Mouse (Mus musculus) midbrain, embryonic 11.5 days (tissue): ENCODE data around the gene Rce1. TPM values are rescaled to one million over a fixed set of nuclear protein-coding genes. Genes with fewer than 3 reads are reported as not detected.
A peak's percentile ranks its signal among the peaks of the same experiment; 100 is the strongest.

Experiments used
- ATAC-seq: fragments of 200-750 bp; cut with Nextera tagmentation; 2 replicates; pipeline ENCODE4 v1.8.0; 2017; ENCODE audit warnings: moderate TSS enrichment, moderate library complexity; ENCODE audit not compliant: low FRiP score
- DNase-seq: peaks from one replicate; pipeline ENCODE4 v3.0.0; 2015; ENCODE audit warnings: low spot score; ENCODE audit errors: missing footprints
- H3K27ac ChIP-seq: fragments of 300-500 bp; sonication (generic); 2 replicates; pipeline ENCODE4 v1.5.1; 2014; ENCODE audit warnings: low read depth, low read length
- H3K27me3 ChIP-seq: fragments of 300-500 bp; sonication (generic); 2 replicates; pipeline ENCODE4 v1.6.1; 2014; ENCODE audit warnings: mild to moderate bottlenecking, low read length, moderate library complexity, mixed read lengths; ENCODE audit not compliant: control insufficient read depth, insufficient read depth
- H3K36me3 ChIP-seq: fragments of 300-500 bp; sonication (generic); 2 replicates; pipeline ENCODE4 v1.6.1; 2014; ENCODE audit warnings: mild to moderate bottlenecking, low read length, moderate library complexity, mixed read lengths; ENCODE audit not compliant: control insufficient read depth, insufficient read depth
- H3K4me1 ChIP-seq: fragments of 300-500 bp; sonication (generic); 2 replicates; pipeline ENCODE4 v1.6.1; 2014; ENCODE audit warnings: low read length; ENCODE audit not compliant: control insufficient read depth, insufficient read depth
- H3K4me2 ChIP-seq: fragments of 300-500 bp; sonication (generic); 2 replicates; pipeline ENCODE4 v1.6.1; 2014; ENCODE audit warnings: mild to moderate bottlenecking, moderate library complexity
- H3K4me3 ChIP-seq: fragments of 300-500 bp; sonication (generic); 2 replicates; pipeline ENCODE4 v1.5.1; 2014; ENCODE audit warnings: low read depth, low read length
- H3K9ac ChIP-seq: fragments of 300-500 bp; sonication (generic); 2 replicates; pipeline ENCODE4 v1.6.1; 2014; ENCODE audit warnings: low read length
- H3K9me3 ChIP-seq: fragments of 300-500 bp; sonication (generic); 2 replicates; pipeline ENCODE4 v1.6.1; 2016; ENCODE audit warnings: low read length; ENCODE audit not compliant: control insufficient read depth
- WGBS: fragments of 180-500 bp; shearing (Covaris S2); extraction: QIAGEN DNeasy Blood & Tissue Kit; methylation state at CpG from one replicate; pipeline ENCODE4 v1.1.7; 2014; 5-methylcytosine and 5-hydroxymethylcytosine counted together
- microRNA-seq: library from miRNA; unstranded; fragments of <30 nt; microRNA quantifications from one replicate; pipeline ENCODE4, GENCODE M21; 2017
- polyA plus RNA-seq: library from polyadenylated mRNA; unstranded; fragments of >200 nt; fragmentation: Nextera tagmentation; extraction: Ambion mirVana; gene quantifications from 2 replicates; pipeline ENCODE4 v1.2.1, GENCODE M21; 2014

Rce1 gene
- polyA plus RNA-seq, 1 experiment from 2014 or later, result 68.7 TPM

DNA sequence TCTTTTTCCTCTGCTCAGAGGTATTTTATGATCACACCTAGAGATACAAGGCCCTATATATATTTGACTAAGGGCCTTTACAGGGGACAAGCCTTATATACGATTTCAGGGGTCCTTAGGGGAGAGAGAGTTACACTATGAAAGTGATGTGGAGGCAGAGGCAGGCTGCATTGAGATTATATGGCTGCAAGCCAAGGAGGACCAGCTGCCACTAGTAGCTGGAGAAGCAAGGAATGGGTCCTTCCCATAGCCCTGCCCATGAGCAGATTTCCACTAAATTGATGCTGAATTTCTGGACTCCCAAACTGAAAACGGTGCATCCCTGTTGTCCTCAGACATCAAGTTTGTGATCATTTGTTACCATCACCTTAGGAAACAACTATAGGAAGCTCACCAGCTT lies 41.6 kb downstream of the Rce1 start:
- no peaks in the 10 kb centered on the region for H3K4me1 ChIP-seq
- no peaks in the 10 kb centered on the region for H3K9me3 ChIP-seq
- no peak overlapping the region for H3K4me3 ChIP-seq
- H3K27me3 ChIP-seq, result no peaks in the 10 kb centered on the region
- no peak overlapping the region for H3K27ac ChIP-seq
- 90% methylated on average over 2 of the region's 2 CpGs for WGBS
- ATAC-seq (no peak), DNase-seq (no peak)
- H3K36me3 ChIP-seq, result no peaks in the 10 kb centered on the region
- H3K4me2 ChIP-seq, result no peak overlapping the region
- no peak overlapping the region for H3K9ac ChIP-seq

DNA sequence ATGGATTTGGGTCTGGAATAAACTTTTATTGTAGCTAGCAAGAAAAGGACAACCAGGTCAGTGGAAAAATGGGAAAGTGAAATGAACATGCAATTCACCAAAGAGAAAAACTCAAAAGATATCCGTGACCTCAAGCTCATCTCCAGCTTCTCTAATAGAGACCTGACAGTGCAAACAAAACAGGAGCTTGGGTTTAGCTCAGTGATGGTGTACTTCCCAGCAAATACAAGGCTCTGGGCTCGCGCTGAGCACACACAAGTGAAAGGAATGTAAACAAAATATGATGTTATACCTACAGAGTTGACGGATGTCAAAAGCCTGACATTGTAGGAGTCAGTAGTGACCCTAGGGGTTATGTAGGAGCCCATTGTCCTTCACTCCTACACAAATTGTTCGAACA lies 46.1 kb downstream of the Rce1 start:
- no peaks in the 10 kb centered on the region for H3K27me3 ChIP-seq
- H3K4me2 ChIP-seq, result no peak overlapping the region
- H3K9ac ChIP-seq, result no peak overlapping the region
- ATAC-seq (no peak), DNase-seq (peak; percentile 56)
- H3K36me3 ChIP-seq, result no peaks in the 10 kb centered on the region
- no peaks in the 10 kb centered on the region for H3K9me3 ChIP-seq
- H3K4me1 ChIP-seq, result no peaks in the 10 kb centered on the region
- 81% methylated on average over 5 of the region's 5 CpGs for WGBS
- H3K4me3 ChIP-seq, result no peak overlapping the region
- H3K27ac ChIP-seq, result no peak overlapping the region

DNA sequence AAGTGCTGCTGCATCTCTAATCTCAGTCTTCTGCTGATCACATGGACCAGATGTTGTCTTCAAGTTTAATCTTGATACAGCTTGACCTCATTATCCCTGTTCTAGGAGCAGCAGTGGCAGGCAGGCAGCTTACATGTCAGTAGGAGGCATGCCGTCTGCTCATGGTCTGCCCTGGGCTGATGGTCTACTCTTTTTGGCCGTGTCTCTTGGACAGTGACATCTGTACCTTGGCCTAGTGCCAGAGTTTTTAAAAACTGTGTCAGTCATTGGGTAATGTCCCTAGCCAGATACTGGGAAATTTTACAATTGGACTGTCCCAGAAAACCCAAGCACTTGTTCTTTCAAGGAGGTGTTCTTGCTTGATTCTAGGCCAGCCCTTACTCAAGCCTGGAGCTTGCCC lies 46.6 kb downstream of the Rce1 start:
- 81% methylated on average over 2 of the region's 2 CpGs for WGBS
- DNase-seq (peak; percentile 12), ATAC-seq (no peak)
- Histone ChIP-seq H3K4me3 (no peak overlapping the region), H3K9ac (no peak overlapping the region), H3K27ac (no peak overlapping the region), H3K4me2 (no peak overlapping the region), H3K4me1 (no peaks in the 10 kb centered on the region), H3K27me3 (no peaks in the 10 kb centered on the region), H3K36me3 (no peaks in the 10 kb centered on the region), H3K9me3 (no peaks in the 10 kb centered on the region)

DNA sequence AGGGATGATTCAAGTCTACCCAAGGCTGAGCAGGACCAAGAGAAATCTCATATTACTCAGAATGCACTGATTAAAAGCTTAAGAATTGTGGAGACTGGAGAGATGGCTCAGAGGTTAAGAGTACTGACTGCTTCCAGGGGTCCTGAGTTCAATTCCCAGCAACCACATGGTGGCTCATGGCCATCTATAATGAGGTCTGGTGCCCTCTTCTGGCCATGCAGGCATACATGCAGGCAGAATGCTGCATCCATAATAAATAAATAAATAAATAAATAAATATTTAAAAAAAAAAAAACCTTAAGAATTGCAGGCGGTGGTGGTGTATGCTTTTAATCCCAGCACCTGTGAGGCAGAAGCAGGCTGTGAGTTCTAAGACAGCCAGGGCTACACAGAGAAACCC lies 52.2 kb downstream of the Rce1 start:
- no peak overlapping the region for H3K4me2 ChIP-seq
- ATAC-seq, result no peak
- H3K27ac ChIP-seq, result no peak overlapping the region
- no peaks in the 10 kb centered on the region for H3K9me3 ChIP-seq
- no peaks in the 10 kb centered on the region for H3K36me3 ChIP-seq
- H3K27me3 ChIP-seq, result no peaks in the 10 kb centered on the region
- H3K4me3 ChIP-seq, result no peak overlapping the region
- DNase-seq, result no peak
- H3K9ac ChIP-seq, result no peak overlapping the region
- 85% methylated on average over 1 of the region's 1 CpGs for WGBS
- H3K4me1 ChIP-seq, result peaks cover 2% of the 10 kb centered on the region; the same call in 1 of the 2 replicates

Small RNAs within 50 kb of the gene (microRNA-seq; reads per million reads assigned to microRNA genes)
- 1.7 reads per million for gene Mir6986

Other genes with a start within 250 kb of the Rce1 start
- 34.9 and 42.0 TPM in 2 replicates for gene Kdm2a, start 227.4 kb downstream of the Rce1 start, polyA plus RNA-seq
- 10.9 and 11.1 TPM in 2 replicates for gene Rhod, start 186.2 kb downstream of the Rce1 start, polyA plus RNA-seq
- gene Syt12, start 148.2 kb downstream of the Rce1 start, polyA plus RNA-seq, result 0.62 and 1.0 TPM in 2 replicates
- not detected in 2 replicates for gene 2010003K11Rik, start 127.1 kb downstream of the Rce1 start, polyA plus RNA-seq
- gene Pcx, start 115.2 kb downstream of the Rce1 start, polyA plus RNA-seq, result 13.8 and 14.0 TPM in 2 replicates
- gene Lrfn4, start 10.0 kb downstream of the Rce1 start, polyA plus RNA-seq, result 7.5 and 7.6 TPM in 2 replicates
- gene Gm960, start 73.0 kb upstream of the Rce1 start, polyA plus RNA-seq, result 2.3 and 3.4 TPM in 2 replicates
- 13.4 and 14.0 TPM in 2 replicates for gene Sptbn2, start 85.5 kb upstream of the Rce1 start, polyA plus RNA-seq
- gene Rbm4b, start 130.9 kb upstream of the Rce1 start, polyA plus RNA-seq, result 137 and 152 TPM in 2 replicates
- 108 and 111 TPM in 2 replicates for gene Rbm4, start 168.3 kb upstream of the Rce1 start, polyA plus RNA-seq
- gene Gm21992, start 186.0 kb upstream of the Rce1 start, polyA plus RNA-seq, result 12.9 and 27.2 TPM in 2 replicates
- 108 and 113 TPM in 2 replicates for gene Rbm14, start 186.0 kb upstream of the Rce1 start, polyA plus RNA-seq
- gene Ccs, start 213.7 kb upstream of the Rce1 start, polyA plus RNA-seq, result 34.1 and 35.6 TPM in 2 replicates
- gene Ccdc87, start 213.7 kb upstream of the Rce1 start, polyA plus RNA-seq, result 0.07 and 0.11 TPM in 2 replicates
- gene Ctsf, start 229.5 kb upstream of the Rce1 start, polyA plus RNA-seq, result 34.1 and 34.9 TPM in 2 replicates